Mouse (Mus musculus): ENCODE measurements around the gene Fam43b. TPM values are rescaled to one million over a fixed set of nuclear protein-coding genes. Genes with fewer than 3 reads are reported as not detected.

The Fam43b gene
- polyA plus RNA-seq, 1 experiment from 2014 or later: not detected

DNA sequence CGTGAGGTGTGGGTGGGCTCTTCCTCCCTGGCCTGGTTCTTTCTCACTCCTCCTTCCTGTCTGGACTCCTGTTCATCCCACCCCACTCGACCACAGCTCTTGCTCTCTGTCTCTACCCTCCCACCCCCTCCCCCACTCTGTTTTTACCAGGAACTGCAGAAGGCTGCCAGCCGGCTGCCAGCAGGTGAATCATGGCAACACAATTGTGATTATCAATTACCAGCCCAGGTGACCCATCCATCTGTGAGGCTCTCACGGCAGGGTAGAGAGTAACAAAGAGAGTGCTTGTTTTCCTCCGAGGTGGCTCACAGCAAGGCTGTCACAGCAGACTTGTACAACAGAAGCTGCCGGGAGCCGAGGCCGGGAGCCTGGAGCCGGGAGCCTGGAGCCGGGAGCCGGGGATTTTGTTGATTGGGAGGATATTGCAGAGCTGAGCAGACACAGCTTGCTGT is 34.9 kb downstream of the Fam43b start:
- Histone ChIP-seq H3K4me3 (replicated peaks) (no peak overlapping the region), H3K9me3 (no peaks in the 10 kb centered on the region), H3K27me3 (replicated peaks) (no peaks in the 10 kb centered on the region), H3K4me2 (no peak overlapping the region), H3K9ac (no peak overlapping the region), H3K36me3 (no peaks in the 10 kb centered on the region), H3K27ac (0 out of 2 replicates have a peak overlapping the region, but pooled peaks have one; percentile 44), H3K4me1 (no peaks in the 10 kb centered on the region)
- 10% methylated on average over 11 of the region's 11 CpGs for WGBS
- ATAC-seq (ENCODE audit: insufficient read depth, low FRiP score, low read depth): peak; percentile 53; the same call in 1 of the 2 replicates

GRCm38 (mm10) chr4:138358176-138358575 is 38.2 kb downstream of the Fam43b start:
- Histone ChIP-seq H3K4me3 (replicated peaks) (no peak overlapping the region), H3K27ac (no peak overlapping the region), H3K4me2 (no peak overlapping the region), H3K9me3 (no peaks in the 10 kb centered on the region), H3K9ac (no peak overlapping the region), H3K27me3 (replicated peaks) (no peaks in the 10 kb centered on the region), H3K4me1 (no peaks in the 10 kb centered on the region), H3K36me3 (no peaks in the 10 kb centered on the region)
- no peak for ATAC-seq (ENCODE audit: insufficient read depth, low FRiP score, low read depth)
- 76% methylated on average over 3 of the region's 3 CpGs for WGBS

- no peaks in the 10 kb centered on the region for H3K27me3 ChIP-seq (replicated peaks)
- H3K9ac ChIP-seq: no peak overlapping the region
- no peak overlapping the region for H3K4me3 ChIP-seq (replicated peaks)
- no peak overlapping the region for H3K4me2 ChIP-seq
- no peak overlapping the region for H3K27ac ChIP-seq
- H3K36me3 ChIP-seq: no peaks in the 10 kb centered on the region
- WGBS: 86% methylated on average over 12 of the region's 12 CpGs
- no peak for ATAC-seq (ENCODE audit: insufficient read depth, low FRiP score, low read depth)
- H3K4me1 ChIP-seq: no peaks in the 10 kb centered on the region
- no peaks in the 10 kb centered on the region for H3K9me3 ChIP-seq
Measured at GRCm38 (mm10) chr4:138356551-138356950, 39.8 kb downstream of the Fam43b start.

DNA sequence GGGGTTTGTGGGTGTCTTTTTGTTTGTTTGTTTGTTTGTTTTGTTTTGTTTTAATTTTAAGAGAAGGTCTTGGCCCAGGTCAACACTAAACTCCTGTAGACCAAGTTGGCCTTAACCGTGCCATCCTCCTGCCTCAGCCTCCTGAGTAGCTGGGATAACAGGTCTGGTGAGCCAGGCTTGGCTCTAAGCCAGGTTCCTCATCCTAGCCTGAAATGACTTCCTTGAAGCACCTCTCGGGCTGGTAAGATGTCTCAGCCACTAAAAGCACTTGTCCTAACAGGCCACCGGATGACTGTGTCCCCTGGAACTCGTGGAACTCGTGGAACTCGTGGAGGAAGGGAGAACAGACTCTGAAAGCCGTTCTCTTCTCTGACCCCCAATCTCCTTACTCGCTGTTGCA is 40.2 kb downstream of the Fam43b start:
- Histone ChIP-seq H3K9ac (no peak overlapping the region), H3K9me3 (no peaks in the 10 kb centered on the region), H3K4me3 (replicated peaks) (no peak overlapping the region), H3K27ac (no peak overlapping the region), H3K27me3 (replicated peaks) (no peaks in the 10 kb centered on the region), H3K4me1 (no peaks in the 10 kb centered on the region), H3K4me2 (no peak overlapping the region), H3K36me3 (no peaks in the 10 kb centered on the region)
- no peak for ATAC-seq (ENCODE audit: insufficient read depth, low FRiP score, low read depth)
- 80% methylated on average over 8 of the region's 8 CpGs for WGBS

DNA sequence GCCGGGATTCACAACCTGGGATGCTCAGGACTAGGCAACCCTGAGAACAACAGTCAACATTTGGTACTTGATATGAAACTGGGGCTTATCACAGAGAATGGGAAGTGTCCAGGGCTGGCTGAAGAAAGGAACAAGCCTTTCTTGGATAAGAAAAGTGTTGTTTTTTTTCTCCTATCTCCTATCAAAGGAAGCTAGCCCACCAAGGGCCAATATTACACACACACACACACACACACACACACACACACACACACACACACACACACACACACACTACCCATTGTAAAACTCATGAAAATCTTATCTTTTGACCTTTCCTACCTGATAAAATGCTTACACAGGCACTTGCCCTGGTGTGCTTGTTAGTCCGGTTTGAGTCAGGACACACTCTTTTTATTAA is 40.8 kb downstream of the Fam43b start:
- H3K4me1 ChIP-seq: no peaks in the 10 kb centered on the region
- no peaks in the 10 kb centered on the region for H3K36me3 ChIP-seq
- H3K27me3 ChIP-seq (replicated peaks): no peaks in the 10 kb centered on the region
- WGBS: 74% methylated on average over 2 of the region's 2 CpGs
- no peak overlapping the region for H3K9ac ChIP-seq
- H3K4me3 ChIP-seq (replicated peaks): no peak overlapping the region
- H3K9me3 ChIP-seq: no peaks in the 10 kb centered on the region
- no peak overlapping the region for H3K27ac ChIP-seq
- no peak for ATAC-seq (ENCODE audit: insufficient read depth, low FRiP score, low read depth)
- H3K4me2 ChIP-seq: no peak overlapping the region

GRCm38 (mm10) chr4:138353438-138354171 is 42.7 kb downstream of the Fam43b start:
- no peak overlapping the region for H3K27ac ChIP-seq
- no peaks in the 10 kb centered on the region for H3K36me3 ChIP-seq
- ATAC-seq (ENCODE audit: insufficient read depth, low FRiP score, low read depth): no peak
- no peak overlapping the region for H3K9ac ChIP-seq
- no peak overlapping the region for H3K4me3 ChIP-seq (replicated peaks)
- no peaks in the 10 kb centered on the region for H3K9me3 ChIP-seq
- 77% methylated on average over 10 of the region's 10 CpGs for WGBS
- no peak overlapping the region for H3K4me2 ChIP-seq
- H3K4me1 ChIP-seq: no peaks in the 10 kb centered on the region
- no peaks in the 10 kb centered on the region for H3K27me3 ChIP-seq (replicated peaks)

DNA sequence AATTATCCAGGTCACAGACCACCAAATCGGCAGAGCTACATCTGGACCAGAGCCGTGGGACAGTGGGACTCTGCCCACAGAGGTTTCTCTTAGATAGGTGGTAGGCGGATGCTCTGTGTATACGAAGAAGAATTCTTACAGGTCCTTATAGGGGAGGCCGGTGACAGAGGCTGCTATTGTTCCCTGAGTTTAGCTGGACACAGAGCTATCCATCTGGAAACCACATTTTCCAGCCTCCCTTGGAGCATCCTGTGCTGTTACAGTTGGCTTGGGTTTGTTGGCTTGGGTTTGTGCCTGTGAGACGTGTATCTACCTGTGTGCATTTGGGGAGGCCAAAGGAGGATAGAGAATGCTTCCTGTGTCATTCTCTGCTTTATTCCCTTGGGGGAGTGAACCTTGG is 43.6 kb downstream of the Fam43b start:
- Histone ChIP-seq H3K4me3 (replicated peaks) (no peak overlapping the region), H3K4me1 (no peaks in the 10 kb centered on the region), H3K9me3 (no peaks in the 10 kb centered on the region), H3K4me2 (no peak overlapping the region), H3K36me3 (no peaks in the 10 kb centered on the region), H3K27ac (no peak overlapping the region), H3K9ac (no peak overlapping the region), H3K27me3 (replicated peaks) (no peaks in the 10 kb centered on the region)
- WGBS: 86% methylated on average over 6 of the region's 6 CpGs
- no peak for ATAC-seq (ENCODE audit: insufficient read depth, low FRiP score, low read depth)

DNA sequence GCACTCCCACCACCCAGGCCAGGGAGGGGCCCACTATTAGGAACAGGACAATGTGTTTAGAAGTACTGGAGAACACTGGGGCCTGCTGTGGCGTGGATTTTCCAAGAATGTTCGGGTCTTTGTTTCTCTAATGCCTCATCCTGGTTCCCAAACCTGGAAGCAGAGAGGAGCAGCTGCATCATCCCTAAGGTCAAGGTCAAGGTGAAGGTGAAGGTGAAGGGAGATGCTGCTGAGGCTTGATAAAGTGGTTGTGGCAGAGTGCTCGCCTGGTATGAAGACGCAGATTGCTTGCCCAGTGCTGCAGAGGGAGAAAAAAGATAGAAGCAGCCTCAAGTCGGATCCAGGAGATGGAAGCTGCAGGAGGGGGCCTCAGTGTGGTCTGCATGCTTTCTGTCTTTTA is 44.5 kb downstream of the Fam43b start:
- ATAC-seq (ENCODE audit: insufficient read depth, low FRiP score, low read depth): no peak
- Histone ChIP-seq H3K27me3 (replicated peaks) (no peaks in the 10 kb centered on the region), H3K4me1 (no peaks in the 10 kb centered on the region), H3K9me3 (no peaks in the 10 kb centered on the region), H3K27ac (no peak overlapping the region), H3K36me3 (no peaks in the 10 kb centered on the region), H3K4me3 (replicated peaks) (no peak overlapping the region), H3K9ac (no peak overlapping the region), H3K4me2 (no peak overlapping the region)
- WGBS: 82% methylated on average over 5 of the region's 5 CpGs

GRCm38 (mm10) chr4:138348716-138349115 is 47.6 kb downstream of the Fam43b start:
- no peak overlapping the region for H3K4me3 ChIP-seq (replicated peaks)
- H3K9me3 ChIP-seq: no peaks in the 10 kb centered on the region
- no peak overlapping the region for H3K4me2 ChIP-seq
- H3K4me1 ChIP-seq: no peaks in the 10 kb centered on the region
- no peaks in the 10 kb centered on the region for H3K27me3 ChIP-seq (replicated peaks)
- no peak overlapping the region for H3K27ac ChIP-seq
- WGBS: 74% methylated on average over 7 of the region's 7 CpGs
- H3K36me3 ChIP-seq: no peaks in the 10 kb centered on the region
- no peak overlapping the region for H3K9ac ChIP-seq
- no peak for ATAC-seq (ENCODE audit: insufficient read depth, low FRiP score, low read depth)

GRCm38 (mm10) chr4:138347280-138347679 is 49.0 kb downstream of the Fam43b start:
- ATAC-seq (ENCODE audit: insufficient read depth, low FRiP score, low read depth): no peak
- Histone ChIP-seq H3K4me1 (no peaks in the 10 kb centered on the region), H3K4me2 (no peak overlapping the region), H3K27ac (no peak overlapping the region), H3K27me3 (replicated peaks) (no peaks in the 10 kb centered on the region), H3K36me3 (no peaks in the 10 kb centered on the region), H3K9ac (no peak overlapping the region), H3K9me3 (no peaks in the 10 kb centered on the region), H3K4me3 (replicated peaks) (no peak overlapping the region)
- 69% methylated on average over 1 of the region's 1 CpGs for WGBS

- no peak overlapping the region for H3K9ac ChIP-seq
- no peaks in the 10 kb centered on the region for H3K27me3 ChIP-seq (replicated peaks)
- no peak overlapping the region for H3K27ac ChIP-seq
- H3K4me1 ChIP-seq: no peaks in the 10 kb centered on the region
- no peaks in the 10 kb centered on the region for H3K9me3 ChIP-seq
- no peak overlapping the region for H3K4me2 ChIP-seq
- no peaks in the 10 kb centered on the region for H3K36me3 ChIP-seq
- 75% methylated on average over 9 of the region's 9 CpGs for WGBS
- no peak overlapping the region for H3K4me3 ChIP-seq (replicated peaks)
- no peak for ATAC-seq (ENCODE audit: insufficient read depth, low FRiP score, low read depth)
Measured at GRCm38 (mm10) chr4:138344891-138345545, 51.3 kb downstream of the Fam43b start.
